Mouse (Mus musculus) kidney, adult 2 months (tissue): ENCODE measurements at regions not wholly inside any gene's neighbourhood (a gene's known extent, or its start where the extent isn't known, plus 50 kb on each side); places are given as distances from the start of the nearest gene placed in this dataset.

Experiments used
- CTCF ChIP-seq: fragments of 200-500 bp; conservative IDR thresholded peaks from 2 replicates; pipeline ENCODE4 v1.5.1; 2011; ENCODE audit warnings: low read depth, mild to moderate bottlenecking, control low read depth, low read length, moderate library complexity, mixed read lengths; ENCODE audit not compliant: insufficient read depth, insufficient read length
- POLR2A ChIP-seq: fragments of 200-500 bp; IDR thresholded peaks from one replicate; pipeline ENCODE4 v1.6.1; 2011; ENCODE audit warnings: low read depth, low read length, control low read depth

DNA sequence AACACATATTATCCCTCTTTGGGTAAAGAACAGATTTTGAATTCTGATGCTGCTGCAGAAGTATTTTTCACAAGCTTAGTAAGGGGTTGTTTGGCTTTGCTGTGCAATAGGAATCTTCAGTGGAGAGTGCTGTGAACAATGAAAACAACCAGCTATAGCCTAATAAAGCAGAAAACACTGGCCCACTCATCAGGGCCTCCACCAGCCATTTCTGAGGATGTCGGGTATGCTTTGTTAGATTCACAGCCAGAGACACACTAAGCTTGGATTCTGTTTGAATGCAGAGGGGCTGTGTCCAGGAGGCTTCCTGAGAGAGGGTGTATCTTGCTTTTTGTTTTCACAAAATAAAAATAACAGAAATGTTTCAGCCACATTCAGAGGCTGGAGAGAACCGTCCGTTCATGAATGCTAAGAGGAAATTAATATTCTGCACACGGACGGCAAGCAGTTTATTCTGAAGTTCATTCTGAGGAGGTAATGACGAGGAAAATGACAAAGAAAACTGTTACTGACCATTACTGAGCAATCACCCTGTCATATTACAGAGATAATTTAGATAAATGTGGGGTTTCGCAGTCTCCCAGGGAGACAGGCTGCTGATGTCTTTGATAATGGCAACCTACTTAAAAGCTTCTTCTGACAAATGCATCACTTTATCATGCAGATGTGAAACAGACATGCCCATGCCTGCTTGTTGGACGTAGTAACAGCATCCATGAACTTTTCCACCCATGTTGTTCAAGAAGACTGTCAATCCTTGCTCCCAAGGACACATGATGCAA lies 198.1 kb upstream of the Myo3a start:
- TF ChIP-seq POLR2A = no peak
- no peak for TF ChIP-seq CTCF
